Mouse (Mus musculus) stomach, postnatal 0 days (tissue): ENCODE measurements around the gene Meox2.

Source experiments
- CTCF ChIP-seq: IDR thresholded peaks from 2 replicates; pipeline ENCODE4 v1.5.1; 2016; ENCODE audit warnings: antibody characterized with exemption, low read depth, mild to moderate bottlenecking, moderate library complexity
- EP300 ChIP-seq: optimal IDR thresholded peaks from 2 replicates; pipeline ENCODE3; 2016; ENCODE audit warnings: antibody characterized with exemption

GRCm38 (mm10) chr12:37167742-37168141 lies 59.4 kb downstream of the Meox2 start:
- TF ChIP-seq CTCF (no peak), EP300 (no peak)
